Mouse (Mus musculus) c-Kit-positive CD71-positive TER-119-positive erythroid progenitor cells, embryonic 14.5 days (primary cell): ENCODE results near the gene Shroom2.
"Not testable (repeated sequence)": the region's sequence is repeated elsewhere in the genome, so short reads cannot be mapped to it uniquely, and the experiment has no call there.

Source experiments
- DNase-seq: peaks from one replicate; pipeline ENCODE4 v3.0.0-alpha.2; 2013; ENCODE audit warnings: low spot score

Shroom2 gene

GRCm38 (mm10) chrX:152768891-152769599 is at the start of gene Shroom2:
Gene Shroom2, minus strand, starts transcription at chrX:152769465.
- DNase-seq = no peak

- DNase-seq = no peak
Observed at GRCm38 (mm10) chrX:152818996-152819395, 49.7 kb upstream of the Shroom2 start.

- no peak for DNase-seq
Observed at GRCm38 (mm10) chrX:152813339-152813738, 44.1 kb upstream of the Shroom2 start.

- DNase-seq = no peak
Observed at GRCm38 (mm10) chrX:152805317-152805716, 36.1 kb upstream of the Shroom2 start.

- no peak for DNase-seq
Observed at GRCm38 (mm10) chrX:152788611-152789010, 19.3 kb upstream of the Shroom2 start.

GRCm38 (mm10) chrX:152788129-152788528 is 18.9 kb upstream of the Shroom2 start:
- no peak for DNase-seq

- no peak for DNase-seq
Observed at GRCm38 (mm10) chrX:152781720-152782403, 12.6 kb upstream of the Shroom2 start, which contains the start of gene Gpr143. Gene Gpr143, plus strand, starts transcription at chrX:152781921.

GRCm38 (mm10) chrX:152769600-152770157 is 414 bp upstream of the Shroom2 start:
- DNase-seq = no peak

GRCm38 (mm10) chrX:152764171-152764570 is 5.1 kb downstream of the Shroom2 start:
- DNase-seq = no peak

GRCm38 (mm10) chrX:152762855-152763254 is 6.4 kb downstream of the Shroom2 start:
- no peak for DNase-seq

GRCm38 (mm10) chrX:152762437-152762836 is 6.8 kb downstream of the Shroom2 start:
- DNase-seq = no peak

- DNase-seq = no peak
Observed at GRCm38 (mm10) chrX:152756293-152756692, 13.0 kb downstream of the Shroom2 start.

GRCm38 (mm10) chrX:152755819-152756218 is 13.4 kb downstream of the Shroom2 start:
- DNase-seq = no peak

- no peak for DNase-seq
Observed at GRCm38 (mm10) chrX:152745925-152746324, 23.3 kb downstream of the Shroom2 start.

GRCm38 (mm10) chrX:152743642-152744041 is 25.6 kb downstream of the Shroom2 start:
- no peak for DNase-seq

GRCm38 (mm10) chrX:152738759-152739368 is 30.4 kb downstream of the Shroom2 start:
- no peak for DNase-seq

GRCm38 (mm10) chrX:152738191-152738590 is 31.1 kb downstream of the Shroom2 start:
- DNase-seq = peak; percentile 13

GRCm38 (mm10) chrX:152735283-152735682 is 34.0 kb downstream of the Shroom2 start:
- no peak for DNase-seq

GRCm38 (mm10) chrX:152716693-152717092 is 52.6 kb downstream of the Shroom2 start:
- no peak for DNase-seq

GRCm38 (mm10) chrX:152710715-152711114 is 58.5 kb downstream of the Shroom2 start:
- DNase-seq = not testable (repeated sequence)

- DNase-seq = no peak
Observed at GRCm38 (mm10) chrX:152708359-152708758, 60.9 kb downstream of the Shroom2 start.

GRCm38 (mm10) chrX:152705397-152705796 is 63.9 kb downstream of the Shroom2 start:
- DNase-seq = no peak

GRCm38 (mm10) chrX:152703624-152704023 is 65.6 kb downstream of the Shroom2 start:
- DNase-seq = no peak
